In genomic region chr13:86238054-86238453, GRCm38 (mm10) we compare ENCODE assay signal across 19 mouse cellular contexts.
DNase-seq lines count a peak whose midpoint lies in the region; ATAC-seq lines count a peak whose summit lies in the region.
"Had no signal": no experiment of that assay in that cellular context is flagged by ENCODE, and none has a peak within 500 bp of the region (broad histone marks: within the 10 kb centered on the region; RNA-seq: fewer than 3 reads in every experiment).

No protein-coding gene starts in this region.

- no peak overlapping the region for H3K4me3 ChIP-seq in forebrain, embryonic 14.5 days (ENCODE audit: low read depth, low read length)
- H3K4me3 ChIP-seq in forebrain, embryonic 10.5 days, result no peak overlapping the region
- H3K4me3 ChIP-seq: embryonic facial prominence, embryonic 12.5 days; hindbrain, embryonic 10.5 days; limb, embryonic 10.5 days; liver, embryonic 13.5 days had no signal

- no peak overlapping the region for H3K4me2 ChIP-seq in forebrain, embryonic 14.5 days (ENCODE audit: low read length)
- H3K4me2 ChIP-seq: embryonic facial prominence, embryonic 12.5 days; liver, embryonic 13.5 days had no signal

- 87% methylated on average over 1 of the region's 1 CpGs for WGBS in forebrain, embryonic 14.5 days
- 87% methylated on average over 1 of the region's 1 CpGs for WGBS in forebrain, embryonic 10.5 days

- H3K27ac ChIP-seq in forebrain, embryonic 14.5 days (ENCODE audit: low read depth, low read length), result no peak overlapping the region
- no peak overlapping the region for H3K27ac ChIP-seq in forebrain, embryonic 10.5 days
- H3K27ac ChIP-seq: embryonic facial prominence, embryonic 12.5 days; hindbrain, embryonic 10.5 days; limb, embryonic 10.5 days; liver, embryonic 13.5 days had no signal

- no peaks in the 10 kb centered on the region for H3K4me1 ChIP-seq in forebrain, embryonic 14.5 days (ENCODE audit: control insufficient read depth, insufficient read depth, low read length)
- no peaks in the 10 kb centered on the region for H3K4me1 ChIP-seq in forebrain, embryonic 10.5 days
- H3K4me1 ChIP-seq: embryonic facial prominence, embryonic 12.5 days; hindbrain, embryonic 10.5 days; limb, embryonic 10.5 days; liver, embryonic 13.5 days had no signal

- peak; percentile 4 for DNase-seq in forebrain, embryonic 14.5 days (ENCODE audit: low spot score)
- no peak for DNase-seq in forebrain, embryonic 10.5 days (ENCODE audit: extremely low spot score, low spot score)
- peak; percentile 3 to 20 for DNase-seq in kidney, postnatal 36 days
- DNase-seq in kidney, postnatal 10 days, result no peak
- peak; percentile 5 for DNase-seq in right cerebral cortex, postnatal 14 days
- DNase-seq in right cerebral cortex, postnatal 25 days, result no peak
- DNase-seq in thymus, adult 18-20 months, result no peak
- no peak for DNase-seq in urinary bladder, adult 18-20 months (ENCODE audit: low spot score in 2 of 2)
- DNase-seq: adrenal gland, adult 2 months; cerebellum, adult 9-11 months; gastrocnemius, postnatal 14 days; liver, embryonic 13.5 days; right cerebral cortex, adult 18-20 months; spleen, adult 18-20 months had no signal

- H3K9ac ChIP-seq in forebrain, embryonic 14.5 days (ENCODE audit: low read length), result no peak overlapping the region
- H3K9ac ChIP-seq: embryonic facial prominence, embryonic 12.5 days; liver, embryonic 13.5 days had no signal

- ATAC-seq in forebrain, embryonic 14.5 days, result no peak
- ATAC-seq: inflammation-experienced regulatory T-cells, adult 6 months had no signal

- no peaks in the 10 kb centered on the region for H3K36me3 ChIP-seq in forebrain, embryonic 14.5 days (ENCODE audit: control insufficient read depth, insufficient read depth, low read length)
- no peaks in the 10 kb centered on the region for H3K36me3 ChIP-seq in forebrain, embryonic 10.5 days (replicated peaks)
- H3K36me3 ChIP-seq: embryonic facial prominence, embryonic 12.5 days; G1E; hindbrain, embryonic 10.5 days; limb, embryonic 10.5 days; liver, embryonic 13.5 days had no signal

- H3K9me3 ChIP-seq in forebrain, embryonic 14.5 days (replicated peaks; ENCODE audit: control insufficient read depth, low read length), result no peaks in the 10 kb centered on the region
- no peaks in the 10 kb centered on the region for H3K9me3 ChIP-seq in forebrain, embryonic 10.5 days
- H3K9me3 ChIP-seq: embryonic facial prominence, embryonic 12.5 days; G1E; hindbrain, embryonic 10.5 days; limb, embryonic 10.5 days; liver, embryonic 13.5 days had no signal

- no peaks in the 10 kb centered on the region for H3K27me3 ChIP-seq in forebrain, embryonic 14.5 days (replicated peaks; ENCODE audit: control insufficient read depth, insufficient read depth, low read length)
- no peaks in the 10 kb centered on the region for H3K27me3 ChIP-seq in forebrain, embryonic 10.5 days (ENCODE audit: poor library complexity, severe bottlenecking)
- H3K27me3 ChIP-seq: embryonic facial prominence, embryonic 12.5 days; liver, embryonic 13.5 days had no signal

Comparison
In these comparisons a context has a peak if more than half of its experiments do, and no peak if none do; other contexts are left out.
1. DNase-seq: peak in forebrain, embryonic 14.5 days (single experiment), kidney, postnatal 36 days (2 of 2) and right cerebral cortex, postnatal 14 days (single experiment); none in forebrain, embryonic 10.5 days (single experiment), kidney, postnatal 10 days (single experiment), right cerebral cortex, postnatal 25 days (single experiment), thymus, adult 18-20 months (0 of 2) and urinary bladder, adult 18-20 months (0 of 2).